Mouse (Mus musculus) kidney, embryonic 15.5 days (tissue): ENCODE results near the gene Pfdn4. TPM values are rescaled to one million over a fixed set of nuclear protein-coding genes. Genes with fewer than 3 reads are reported as not detected.

Experiments
- ATAC-seq: fragments of 200-750 bp; cut with Nextera tagmentation; replicated peaks from 2 replicates; pipeline ENCODE4 v1.8.0; 2017; ENCODE audit warnings: moderate TSS enrichment; ENCODE audit not compliant: low FRiP score
- H3K27ac ChIP-seq: fragments of 300-500 bp; sonication (generic); 2 replicates; pipeline ENCODE4 v1.5.1; 2015; ENCODE audit warnings: mild to moderate bottlenecking, inconsistent platforms
- H3K27me3 ChIP-seq: fragments of 300-500 bp; sonication (generic); 2 replicates; pipeline ENCODE4 v1.6.1; 2015; ENCODE audit warnings: inconsistent platforms
- H3K36me3 ChIP-seq: fragments of 300-500 bp; sonication (generic); 2 replicates; pipeline ENCODE4 v1.6.1; 2015; ENCODE audit warnings: inconsistent platforms
- H3K4me1 ChIP-seq: fragments of 300-500 bp; sonication (generic); 2 replicates; pipeline ENCODE4 v1.6.1; 2015; ENCODE audit warnings: inconsistent platforms
- H3K4me2 ChIP-seq: fragments of 300-500 bp; sonication (generic); 2 replicates; pipeline ENCODE4 v1.6.1; 2015; ENCODE audit warnings: moderate library complexity, mild to moderate bottlenecking, inconsistent platforms
- H3K4me3 ChIP-seq: fragments of 300-500 bp; sonication (generic); replicated peaks from 2 replicates; pipeline ENCODE4 v1.5.1; 2015; ENCODE audit warnings: mild to moderate bottlenecking, inconsistent platforms
- H3K9ac ChIP-seq: fragments of 300-500 bp; sonication (generic); 2 replicates; pipeline ENCODE4 v1.6.1; 2015; ENCODE audit warnings: mild to moderate bottlenecking, inconsistent platforms
- H3K9me3 ChIP-seq: fragments of 300-500 bp; sonication (generic); replicated peaks from 2 replicates; pipeline ENCODE4 v1.6.1; 2016; ENCODE audit warnings: inconsistent platforms
- WGBS: fragments of 180-500 bp; shearing (Covaris S2); methylation state at CpG from one replicate; pipeline ENCODE4 v1.1.7; 2015; ENCODE audit warnings: mixed read lengths; 5-methylcytosine and 5-hydroxymethylcytosine counted together
- polyA plus RNA-seq: library from polyadenylated mRNA; unstranded; fragments of >200 nt; fragmentation: Nextera tagmentation; extraction: Ambion mirVana; gene quantifications from 2 replicates; pipeline ENCODE4 v1.2.1, GENCODE M21; 2015

Pfdn4 gene
- polyA plus RNA-seq, 1 experiment from 2014 or later: 77.8 TPM

GRCm38 (mm10) chr2:170563956-170564855 is 68.0 kb downstream of the Pfdn4 start:
- no peaks in the 10 kb centered on the region for H3K9me3 ChIP-seq
- no peaks in the 10 kb centered on the region for H3K36me3 ChIP-seq
- no peaks in the 10 kb centered on the region for H3K4me1 ChIP-seq
- H3K27ac ChIP-seq: no peak overlapping the region
- WGBS: 75% methylated on average over 15 of the region's 15 CpGs
- no peaks in the 10 kb centered on the region for H3K27me3 ChIP-seq
- ATAC-seq: no peak
- no peak overlapping the region for H3K4me2 ChIP-seq
- H3K9ac ChIP-seq: no peak overlapping the region
- no peak overlapping the region for H3K4me3 ChIP-seq

- no peak overlapping the region for H3K4me3 ChIP-seq
Measured at GRCm38 (mm10) chr2:170564995-170565394, 68.8 kb downstream of the Pfdn4 start.

More at GRCm38 (mm10) chr2:170564995-170565394, 68.8 kb downstream of the Pfdn4 start:
- Histone ChIP-seq H3K4me2 (no peak overlapping the region), H3K27me3 (no peaks in the 10 kb centered on the region), H3K4me1 (no peaks in the 10 kb centered on the region), H3K27ac (no peak overlapping the region), H3K9me3 (no peaks in the 10 kb centered on the region), H3K36me3 (no peaks in the 10 kb centered on the region), H3K9ac (no peak overlapping the region)
- ATAC-seq: no peak
- WGBS: 84% methylated on average over 8 of the region's 8 CpGs

Other genes with a start within 250 kb of the Pfdn4 start
- gene Bcas1, start 68.6 kb upstream of the Pfdn4 start, polyA plus RNA-seq: 0.58 and 1.7 TPM in 2 replicates
- 1.7 and 1.8 TPM in 2 replicates for gene Cyp24a1, start 717 bp downstream of the Pfdn4 start, polyA plus RNA-seq
- gene 4930470P17Rik, start 105.6 kb downstream of the Pfdn4 start, polyA plus RNA-seq: not detected in 2 replicates
- 1.8 and 2.2 TPM in 2 replicates for gene Dok5, start 235.4 kb downstream of the Pfdn4 start, polyA plus RNA-seq